Mouse (Mus musculus) left cerebral cortex, adult 8-10 months (tissue): ENCODE measurements around the gene Nckap5. TPM values are rescaled to one million over a fixed set of nuclear protein-coding genes. Genes with fewer than 3 reads are reported as not detected.

ENCODE experiments used
- DNase-seq, 2 experiments: peaks; one replicate each; pipeline ENCODE4 v3.0.0; 2022; ENCODE audit warnings: low spot score in 2 of 2
- total RNA-seq, 4 experiments: library from RNA; stranded (reverse); gene quantifications; 2 replicates each; pipeline ENCODE4 v1.2.4; 2022

Nckap5 gene
- total RNA-seq, 4 experiments from 2014 or later, result 4.1 to 7.0 (median 5.9) TPM

DNA sequence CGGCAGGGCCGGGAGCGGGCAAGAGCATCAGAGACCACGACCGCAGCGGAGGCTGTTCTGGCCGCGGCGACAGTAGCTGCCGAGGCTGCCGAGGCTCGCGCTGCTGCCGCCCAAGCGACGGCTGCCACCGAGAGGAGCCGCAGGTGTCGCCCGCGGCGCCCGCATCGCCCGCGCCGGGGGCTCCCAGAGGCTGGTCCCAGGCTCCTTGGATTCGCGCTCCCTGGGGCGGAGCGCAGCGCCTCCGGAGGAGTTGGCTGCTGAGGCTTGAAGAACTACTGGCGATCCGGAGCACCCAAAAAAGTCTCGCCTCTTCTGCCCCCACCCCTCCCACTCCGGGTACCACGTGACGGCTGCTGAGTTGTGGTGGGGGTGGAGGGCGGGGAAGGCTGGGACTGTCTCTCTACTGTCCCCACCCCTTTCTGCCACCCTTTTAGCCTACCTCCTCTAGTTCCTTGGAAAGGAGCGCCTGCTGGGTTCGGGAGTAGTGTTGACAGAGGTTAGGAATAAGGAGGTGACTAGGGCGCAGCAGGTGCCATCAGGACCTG is 918.6 kb downstream of the Nckap5 start:
- DNase-seq, result peak; percentile 37 to 57

DNA sequence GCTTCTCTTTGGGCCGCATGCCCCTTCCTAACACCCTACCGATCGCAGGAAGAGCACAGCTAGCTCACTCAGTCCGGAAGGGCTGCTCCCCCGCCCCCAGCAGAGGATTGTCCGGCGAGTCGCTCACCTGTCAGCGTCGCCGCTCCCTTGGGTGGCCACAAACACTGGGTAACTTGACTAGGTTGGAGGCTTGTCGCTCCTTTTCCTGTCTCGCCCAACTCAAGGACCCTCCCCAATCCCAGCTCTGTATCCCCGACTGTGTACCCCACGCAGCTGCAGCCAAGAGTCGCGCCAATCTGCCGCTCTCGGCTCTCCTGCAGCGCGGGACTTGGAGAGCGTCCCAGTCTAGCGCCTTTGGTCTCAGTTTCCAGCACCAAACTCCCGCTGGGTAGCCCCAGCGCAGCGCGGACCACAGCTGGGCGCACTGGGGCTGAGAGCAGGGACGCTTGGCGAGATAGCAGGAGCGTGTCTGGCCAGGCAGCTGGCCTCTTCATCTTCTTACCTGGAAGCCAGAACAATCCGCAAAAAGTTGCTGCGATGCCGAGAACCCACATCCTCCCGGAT is 919.2 kb downstream of the Nckap5 start:
- peak; percentile 12 to 21 for DNase-seq

DNA sequence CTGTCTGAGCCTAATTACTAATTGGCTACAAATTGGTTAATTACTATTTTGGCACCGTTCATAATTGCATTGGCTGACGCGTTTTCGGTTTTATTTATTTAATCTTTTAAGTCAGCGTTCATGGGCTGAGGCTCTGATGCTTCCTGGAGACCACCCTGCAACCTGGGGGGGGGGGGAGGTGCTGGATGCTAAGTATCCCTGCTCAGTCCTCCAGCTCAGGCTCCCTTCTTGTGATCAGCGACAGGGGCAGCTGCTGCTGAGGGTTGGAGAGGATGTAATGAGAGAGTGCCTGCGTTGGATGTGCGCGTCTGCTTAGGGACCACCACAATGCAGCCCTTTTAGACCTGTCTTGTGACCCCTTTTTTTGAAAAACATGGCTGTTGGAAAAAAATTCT is 919.7 kb downstream of the Nckap5 start:
- DNase-seq, result no peak

DNA sequence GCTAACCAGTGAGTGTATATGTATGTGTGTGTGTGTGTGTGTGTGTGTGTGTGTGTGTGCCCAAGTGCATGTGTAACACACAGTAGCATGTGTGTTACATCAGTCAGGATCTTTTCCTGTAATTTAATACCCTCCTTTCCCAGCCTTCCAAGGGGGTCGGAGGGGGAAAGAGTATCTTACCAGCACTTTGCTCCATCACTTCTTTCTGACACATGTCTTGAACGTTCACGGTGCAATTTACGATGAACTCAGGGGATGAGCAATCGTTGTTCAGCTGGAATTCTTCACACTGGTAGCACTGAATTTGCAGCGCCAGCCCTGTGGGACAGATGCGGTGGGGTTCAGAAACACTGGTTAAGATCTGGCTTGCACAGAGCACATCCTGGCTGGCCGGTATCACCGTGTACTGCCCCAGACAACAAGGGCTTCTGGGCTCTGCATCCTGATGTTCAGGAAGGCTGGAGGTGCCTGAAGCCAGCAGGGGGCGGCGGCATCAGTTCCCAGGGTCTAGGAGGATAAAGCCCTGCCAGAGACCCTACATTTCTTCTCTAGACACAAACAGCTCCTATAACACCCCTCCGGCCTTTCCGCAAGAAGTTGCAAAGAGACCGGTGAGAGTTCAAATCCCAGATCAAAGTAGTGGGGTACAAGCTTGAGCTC is 920.3 kb downstream of the Nckap5 start:
- peak in 1 of 2 experiments; percentile 12 for DNase-seq

DNA sequence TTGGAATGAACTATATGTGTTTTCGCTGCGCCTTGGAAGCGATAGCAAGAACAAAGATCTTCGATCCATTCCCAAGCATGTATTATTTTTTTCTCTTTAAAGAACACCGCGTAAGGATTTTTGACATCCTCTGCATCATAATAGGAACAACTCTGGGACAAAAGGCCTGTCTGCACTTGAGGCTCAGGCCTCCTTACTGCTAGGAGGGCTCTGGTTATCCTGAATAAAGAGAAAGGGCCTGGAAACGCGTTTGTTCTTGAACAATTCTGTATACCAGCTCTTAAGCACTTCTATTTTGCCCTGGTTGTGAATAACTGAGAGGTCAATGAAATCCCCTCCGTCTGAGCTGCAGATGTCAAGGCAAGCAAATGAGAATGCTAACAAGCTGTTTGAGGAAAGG is 937.4 kb downstream of the Nckap5 start:
- DNase-seq, result no peak

DNA sequence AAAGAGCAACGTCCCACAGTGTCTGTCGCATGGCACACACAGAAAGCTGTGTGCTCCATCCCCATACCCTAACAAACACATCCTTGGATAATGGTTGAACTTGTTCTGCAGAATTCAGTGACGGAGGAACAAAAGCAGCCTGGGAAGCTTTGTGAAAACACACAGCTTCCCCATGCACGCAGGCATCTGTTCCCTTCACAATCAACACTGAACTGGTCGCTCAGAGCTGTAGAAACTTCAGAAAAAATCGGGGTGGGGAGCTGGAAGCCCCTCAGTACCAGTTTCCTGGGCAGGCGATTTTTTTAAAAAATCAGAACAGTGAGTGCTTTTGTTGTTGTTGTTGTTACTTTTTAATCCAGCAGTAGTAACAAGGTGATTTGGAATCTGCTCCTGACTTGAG is 960.5 kb downstream of the Nckap5 start:
- no peak for DNase-seq
